Mouse (Mus musculus): ENCODE data around the gene Reck. TPM values are rescaled to one million over a fixed set of nuclear protein-coding genes. Genes with fewer than 3 reads are reported as not detected.
A peak's percentile ranks its signal among the peaks of the same experiment; 100 is the strongest.

The Reck gene
- polyA plus RNA-seq, 1 experiment from 2014 or later = 26.9 TPM

GRCm38 (mm10) chr4:43980236-43980635 is 104.9 kb downstream of the Reck start:
- Histone ChIP-seq H3K4me2 (no peak overlapping the region), H3K27ac (no peak overlapping the region), H3K4me1 (replicated peaks) (peaks cover 27% of the 10 kb centered on the region), H3K36me3 (no peaks in the 10 kb centered on the region), H3K4me3 (replicated peaks) (no peak overlapping the region), H3K9me3 (no peaks in the 10 kb centered on the region), H3K9ac (replicated peaks) (no peak overlapping the region), H3K27me3 (no peaks in the 10 kb centered on the region)
- 86% methylated on average over 4 of the region's 4 CpGs for WGBS
- no peak for ATAC-seq (ENCODE audit: insufficient number of reproducible peaks, insufficient read depth, low FRiP score, low TSS enrichment, low read depth)

GRCm38 (mm10) chr4:43980846-43981245 is 105.5 kb downstream of the Reck start:
- Histone ChIP-seq H3K9ac (replicated peaks) (no peak overlapping the region), H3K27ac (no peak overlapping the region), H3K27me3 (no peaks in the 10 kb centered on the region), H3K4me1 (replicated peaks) (peaks cover 27% of the 10 kb centered on the region), H3K36me3 (no peaks in the 10 kb centered on the region), H3K4me2 (no peak overlapping the region), H3K9me3 (no peaks in the 10 kb centered on the region), H3K4me3 (replicated peaks) (no peak overlapping the region)
- 93% methylated on average over 6 of the region's 6 CpGs for WGBS
- no peak for ATAC-seq (ENCODE audit: insufficient number of reproducible peaks, insufficient read depth, low FRiP score, low TSS enrichment, low read depth)

GRCm38 (mm10) chr4:43981251-43981650 is 105.9 kb downstream of the Reck start:
- no peak for ATAC-seq (ENCODE audit: insufficient number of reproducible peaks, insufficient read depth, low FRiP score, low TSS enrichment, low read depth)
- H3K4me3 ChIP-seq (replicated peaks) = no peak overlapping the region
- no peaks in the 10 kb centered on the region for H3K36me3 ChIP-seq
- H3K4me1 ChIP-seq (replicated peaks) = peaks cover 27% of the 10 kb centered on the region
- H3K27me3 ChIP-seq = no peaks in the 10 kb centered on the region
- H3K27ac ChIP-seq = no peak overlapping the region
- H3K9me3 ChIP-seq = no peaks in the 10 kb centered on the region
- H3K9ac ChIP-seq (replicated peaks) = no peak overlapping the region
- 95% methylated on average over 7 of the region's 7 CpGs for WGBS
- H3K4me2 ChIP-seq = no peak overlapping the region

- Histone ChIP-seq H3K4me1 (replicated peaks) (peaks cover 27% of the 10 kb centered on the region), H3K4me2 (peak overlapping the region; percentile 59), H3K9ac (replicated peaks) (peak overlapping the region; percentile 48), H3K36me3 (no peaks in the 10 kb centered on the region), H3K4me3 (replicated peaks) (peak overlapping the region; percentile 31), H3K27me3 (no peaks in the 10 kb centered on the region), H3K9me3 (no peaks in the 10 kb centered on the region), H3K27ac (peak overlapping the region; percentile 57)
- ATAC-seq (ENCODE audit: insufficient number of reproducible peaks, insufficient read depth, low FRiP score, low TSS enrichment, low read depth) = peak; percentile 84
- WGBS = 2% methylated on average over 24 of the region's 24 CpGs
These were observed 106.9 kb downstream of the Reck start for GRCm38 (mm10) chr4:43982053-43982732.

GRCm38 (mm10) chr4:43983181-43983580 is 107.9 kb downstream of the Reck start, which contains the start of gene Ccin:
Ccin (plus strand) TSS chr4:43983483.
- Histone ChIP-seq H3K27ac (no peak within 1 kb of the TSS), H3K9ac (replicated peaks) (peak within 1 kb of the TSS; percentile 48)
- WGBS = 85% methylated on average over 11 of the region's 11 CpGs

GRCm38 (mm10) chr4:43983756-43984155 is 108.4 kb downstream of the Reck start:
- H3K27me3 ChIP-seq = no peaks in the 10 kb centered on the region
- no peak overlapping the region for H3K27ac ChIP-seq
- ATAC-seq (ENCODE audit: insufficient number of reproducible peaks, insufficient read depth, low FRiP score, low TSS enrichment, low read depth) = no peak
- H3K4me3 ChIP-seq (replicated peaks) = no peak overlapping the region
- H3K9ac ChIP-seq (replicated peaks) = no peak overlapping the region
- peaks cover 19% of the 10 kb centered on the region for H3K4me1 ChIP-seq (replicated peaks)
- 93% methylated on average over 22 of the region's 22 CpGs for WGBS
- no peak overlapping the region for H3K4me2 ChIP-seq
- H3K36me3 ChIP-seq = no peaks in the 10 kb centered on the region
- H3K9me3 ChIP-seq = no peaks in the 10 kb centered on the region

More at GRCm38 (mm10) chr4:43983181-43983580, 107.9 kb downstream of the Reck start, which contains the start of gene Ccin:
- no peaks in the 10 kb centered on the region for H3K36me3 ChIP-seq
- H3K9me3 ChIP-seq = no peaks in the 10 kb centered on the region
- no peak for ATAC-seq (ENCODE audit: insufficient number of reproducible peaks, insufficient read depth, low FRiP score, low TSS enrichment, low read depth)
- peak within 1 kb of the TSS; percentile 31 for H3K4me3 ChIP-seq (replicated peaks)
- peaks cover 24% of the 10 kb centered on the region for H3K4me1 ChIP-seq (replicated peaks)
- peak within 1 kb of the TSS; percentile 59 for H3K4me2 ChIP-seq
- H3K27me3 ChIP-seq = no peaks in the 10 kb centered on the region

GRCm38 (mm10) chr4:43984326-43984725 is 109.0 kb downstream of the Reck start:
- no peaks in the 10 kb centered on the region for H3K27me3 ChIP-seq
- no peaks in the 10 kb centered on the region for H3K9me3 ChIP-seq
- no peak overlapping the region for H3K4me3 ChIP-seq (replicated peaks)
- H3K4me2 ChIP-seq = no peak overlapping the region
- H3K9ac ChIP-seq (replicated peaks) = no peak overlapping the region
- peaks cover 13% of the 10 kb centered on the region for H3K4me1 ChIP-seq (replicated peaks)
- H3K36me3 ChIP-seq = no peaks in the 10 kb centered on the region
- H3K27ac ChIP-seq = no peak overlapping the region
- ATAC-seq (ENCODE audit: insufficient number of reproducible peaks, insufficient read depth, low FRiP score, low TSS enrichment, low read depth) = no peak
- WGBS = 94% methylated on average over 19 of the region's 19 CpGs

- no peaks in the 10 kb centered on the region for H3K27me3 ChIP-seq
- WGBS = 87% methylated on average over 3 of the region's 3 CpGs
- H3K9me3 ChIP-seq = no peaks in the 10 kb centered on the region
- no peak overlapping the region for H3K4me2 ChIP-seq
- no peak overlapping the region for H3K9ac ChIP-seq (replicated peaks)
- no peaks in the 10 kb centered on the region for H3K36me3 ChIP-seq
- H3K27ac ChIP-seq = no peak overlapping the region
- no peak overlapping the region for H3K4me3 ChIP-seq (replicated peaks)
- ATAC-seq (ENCODE audit: insufficient number of reproducible peaks, insufficient read depth, low FRiP score, low TSS enrichment, low read depth) = no peak
- H3K4me1 ChIP-seq (replicated peaks) = no peaks in the 10 kb centered on the region
These were observed 113.6 kb downstream of the Reck start for GRCm38 (mm10) chr4:43988976-43989375.

GRCm38 (mm10) chr4:43993072-43993471 is 117.7 kb downstream of the Reck start:
- H3K4me3 ChIP-seq (replicated peaks) = no peak overlapping the region
- no peak for ATAC-seq (ENCODE audit: insufficient number of reproducible peaks, insufficient read depth, low FRiP score, low TSS enrichment, low read depth)
- H3K4me2 ChIP-seq = no peak overlapping the region

GRCm38 (mm10) chr4:43994342-43994741 is 119.0 kb downstream of the Reck start:
- Histone ChIP-seq H3K4me1 (replicated peaks) (no peaks in the 10 kb centered on the region), H3K9me3 (no peaks in the 10 kb centered on the region), H3K4me2 (no peak overlapping the region), H3K27ac (no peak overlapping the region), H3K27me3 (no peaks in the 10 kb centered on the region), H3K9ac (replicated peaks) (no peak overlapping the region), H3K4me3 (replicated peaks) (no peak overlapping the region), H3K36me3 (no peaks in the 10 kb centered on the region)
- 63% methylated on average over 2 of the region's 2 CpGs for WGBS
- ATAC-seq (ENCODE audit: insufficient number of reproducible peaks, insufficient read depth, low FRiP score, low TSS enrichment, low read depth) = no peak

More at GRCm38 (mm10) chr4:43993072-43993471, 117.7 kb downstream of the Reck start:
- Histone ChIP-seq H3K36me3 (no peaks in the 10 kb centered on the region), H3K27me3 (no peaks in the 10 kb centered on the region), H3K4me1 (replicated peaks) (no peaks in the 10 kb centered on the region), H3K9me3 (no peaks in the 10 kb centered on the region), H3K9ac (replicated peaks) (no peak overlapping the region), H3K27ac (no peak overlapping the region)
- WGBS = 91% methylated on average over 11 of the region's 11 CpGs

All from limb, embryonic 12.5 days (tissue).